Mouse (Mus musculus) heart, embryonic 13.5 days (tissue): ENCODE measurements at regions not wholly inside any gene's neighbourhood (a gene's known extent, or its start where the extent isn't known, plus 50 kb on each side); places are given as distances from the start of the nearest gene placed in this dataset.

Source experiments
- ATAC-seq: fragments of 200-750 bp; cut with Nextera tagmentation; 2 replicates; pipeline ENCODE4 v1.8.0; 2017; ENCODE audit warnings: moderate TSS enrichment; ENCODE audit not compliant: insufficient number of reproducible peaks, low FRiP score, low TSS enrichment; ENCODE audit errors: extremely low read depth
- H3K27ac ChIP-seq: fragments of 300-500 bp; sonication (generic); replicated peaks from 2 replicates; pipeline ENCODE4 v1.5.1; 2015; ENCODE audit warnings: moderate library complexity, mild to moderate bottlenecking, inconsistent platforms
- H3K27me3 ChIP-seq: fragments of 300-500 bp; sonication (generic); replicated peaks from 2 replicates; pipeline ENCODE4 v1.6.1; 2015; ENCODE audit warnings: mild to moderate bottlenecking, inconsistent platforms
- H3K36me3 ChIP-seq: fragments of 300-500 bp; sonication (generic); 2 replicates; pipeline ENCODE4 v1.6.1; 2015; ENCODE audit warnings: mild to moderate bottlenecking, inconsistent platforms
- H3K4me1 ChIP-seq: fragments of 300-500 bp; sonication (generic); 2 replicates; pipeline ENCODE4 v1.6.1; 2015; ENCODE audit warnings: inconsistent platforms
- H3K4me2 ChIP-seq: fragments of 300-500 bp; sonication (generic); 2 replicates; pipeline ENCODE4 v1.6.1; 2015; ENCODE audit warnings: inconsistent platforms, mild to moderate bottlenecking, moderate library complexity
- H3K4me3 ChIP-seq: fragments of 300-500 bp; sonication (generic); 2 replicates; pipeline ENCODE4 v1.5.1; 2015; ENCODE audit warnings: moderate library complexity, mild to moderate bottlenecking, inconsistent platforms
- H3K9ac ChIP-seq: fragments of 300-500 bp; sonication (generic); 2 replicates; pipeline ENCODE4 v1.6.1; 2015; ENCODE audit warnings: inconsistent platforms, mild to moderate bottlenecking, moderate library complexity
- H3K9me3 ChIP-seq: fragments of 300-500 bp; sonication (generic); 2 replicates; pipeline ENCODE4 v1.6.1; 2016; ENCODE audit warnings: inconsistent platforms
- WGBS: fragments of 180-500 bp; shearing (Covaris S2); methylation state at CpG from one replicate; pipeline ENCODE4 v1.1.7; 2015; ENCODE audit warnings: mixed read lengths; 5-methylcytosine and 5-hydroxymethylcytosine counted together

DNA sequence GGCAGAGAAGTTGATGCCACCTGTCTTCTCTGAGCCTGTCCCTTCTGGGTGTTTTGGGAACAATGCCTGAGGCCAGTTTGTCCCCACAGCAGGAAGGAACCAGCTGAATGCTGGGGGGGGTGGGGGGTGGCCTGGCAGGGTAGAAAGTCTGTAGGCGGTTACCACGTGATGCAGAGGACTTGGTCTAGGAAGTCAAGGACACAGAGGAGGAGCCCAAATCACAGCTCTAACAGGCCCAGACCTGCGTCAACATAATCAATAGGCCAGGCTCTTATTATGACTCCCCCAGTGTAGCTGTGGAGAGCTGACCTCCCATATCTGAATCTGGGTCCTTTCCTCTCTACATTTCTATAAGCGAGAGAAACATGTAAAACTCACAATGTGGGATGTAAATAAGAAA, 333.9 kb upstream of the Smim15 start:
- H3K27ac ChIP-seq, result no peak overlapping the region
- WGBS, result 79% methylated on average over 4 of the region's 4 CpGs
- H3K4me1 ChIP-seq, result no peaks in the 10 kb centered on the region
- no peaks in the 10 kb centered on the region; the same call in 1 of the 2 replicates for H3K27me3 ChIP-seq
- H3K9ac ChIP-seq, result no peak overlapping the region
- no peaks in the 10 kb centered on the region for H3K9me3 ChIP-seq
- H3K4me2 ChIP-seq, result no peak overlapping the region
- H3K36me3 ChIP-seq, result no peaks in the 10 kb centered on the region
- ATAC-seq, result no peak
- H3K4me3 ChIP-seq, result no peak overlapping the region

DNA sequence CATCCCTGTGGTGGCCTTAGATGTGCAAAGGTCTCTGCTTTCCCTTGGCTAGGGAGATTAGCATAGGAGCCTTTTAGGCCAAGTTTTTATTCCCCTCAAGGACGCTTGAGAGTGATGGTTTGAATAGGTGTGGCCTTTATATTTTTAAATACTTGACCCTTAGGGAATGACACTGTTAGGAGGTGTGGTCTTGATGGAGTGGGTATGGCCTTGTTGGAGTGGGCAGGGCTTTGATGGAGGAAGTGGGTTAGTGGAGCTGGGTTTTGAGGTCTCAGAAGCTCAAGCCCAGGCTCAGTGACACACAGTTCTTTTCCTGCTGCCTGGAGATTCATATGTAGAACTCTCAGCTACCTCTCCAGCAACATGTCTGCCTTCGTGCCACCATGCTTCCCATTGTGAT, 334.4 kb upstream of the Smim15 start:
- no peak for ATAC-seq
- H3K4me3 ChIP-seq, result no peak overlapping the region
- H3K27me3 ChIP-seq, result no peaks in the 10 kb centered on the region; the same call in 1 of the 2 replicates
- WGBS, result 57% methylated on average over 2 of the region's 2 CpGs
- H3K9me3 ChIP-seq, result no peaks in the 10 kb centered on the region
- H3K27ac ChIP-seq, result no peak overlapping the region
- no peaks in the 10 kb centered on the region for H3K36me3 ChIP-seq
- H3K4me1 ChIP-seq, result no peaks in the 10 kb centered on the region
- H3K9ac ChIP-seq, result no peak overlapping the region
- H3K4me2 ChIP-seq, result no peak overlapping the region

DNA sequence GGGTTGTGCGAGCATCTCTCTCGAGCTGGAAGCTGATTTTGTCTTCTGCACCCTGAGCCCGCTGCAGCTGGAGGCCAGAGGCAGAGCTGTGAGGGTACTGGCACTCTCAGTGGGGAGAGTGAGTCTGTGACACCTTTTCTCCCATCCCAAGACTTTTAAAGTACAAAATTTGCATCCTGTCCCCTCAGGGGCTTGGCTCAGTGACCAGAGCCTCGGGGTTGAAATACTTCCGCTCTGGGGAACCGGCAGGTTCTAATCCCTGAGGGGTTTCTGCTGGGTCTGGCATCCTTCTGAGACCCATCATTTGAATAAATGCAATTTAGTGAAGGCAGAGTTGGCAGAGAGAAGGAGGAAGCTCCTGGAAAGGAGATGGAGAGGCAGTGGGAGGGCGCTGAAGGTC, 340.5 kb upstream of the Smim15 start:
- ATAC-seq, result no peak
- WGBS, result 40% methylated on average over 7 of the region's 7 CpGs

DNA sequence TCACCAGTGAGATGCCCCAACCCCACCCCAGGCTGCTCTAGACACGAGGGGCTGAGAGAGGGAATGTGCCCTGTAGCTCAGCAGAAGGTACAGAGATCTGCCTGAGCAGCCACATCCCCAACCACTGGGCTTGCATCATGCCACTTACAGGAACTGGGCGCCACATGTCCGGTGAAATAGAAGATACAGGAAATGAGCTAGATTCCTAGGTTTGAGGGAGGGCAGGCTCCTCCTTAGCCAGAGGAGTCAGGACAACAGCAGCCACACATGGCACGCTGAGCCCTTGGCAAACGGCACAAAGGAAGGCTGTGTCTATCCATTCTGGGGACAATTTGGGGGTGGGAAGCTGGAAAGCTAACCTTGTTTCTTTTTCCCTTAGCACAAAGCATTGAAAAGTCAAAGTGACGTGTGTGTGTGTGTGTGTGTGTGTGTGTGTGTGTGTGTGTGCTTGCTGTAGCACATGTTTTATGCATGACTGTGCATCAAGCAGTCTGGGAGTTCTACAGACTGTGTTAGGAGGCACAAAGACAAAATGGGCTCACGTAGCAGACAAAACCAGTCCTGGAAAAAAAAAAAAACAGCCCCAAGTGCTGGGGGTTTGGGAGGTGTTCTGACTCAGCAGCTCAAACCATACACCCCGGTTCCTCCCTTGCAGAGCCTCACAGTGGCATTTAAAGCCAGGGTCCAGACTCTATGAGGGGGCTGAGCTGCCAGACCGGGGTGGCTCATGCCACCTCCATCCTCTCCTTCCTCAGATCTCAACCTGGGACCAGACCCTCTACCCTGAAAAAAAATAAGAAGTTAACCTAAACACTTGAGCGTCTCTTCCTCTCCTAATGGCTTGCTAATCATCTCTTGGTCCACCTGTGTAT, 343.7 kb upstream of the Smim15 start:
- Histone ChIP-seq H3K4me2 (no peak overlapping the region), H3K27me3 (no peaks in the 10 kb centered on the region), H3K4me1 (peaks cover 6% of the 10 kb centered on the region; the same call in 1 of the 2 replicates), H3K4me3 (no peak overlapping the region), H3K36me3 (no peaks in the 10 kb centered on the region), H3K9ac (no peak overlapping the region), H3K27ac (no peak overlapping the region), H3K9me3 (no peaks in the 10 kb centered on the region)
- WGBS, result 59% methylated on average over 10 of the region's 10 CpGs
- ATAC-seq, result no peak

More for the DNA sequence above, 340.5 kb upstream of the Smim15 start:
- H3K27me3 ChIP-seq, result no peaks in the 10 kb centered on the region
- no peak overlapping the region for H3K27ac ChIP-seq
- no peak overlapping the region for H3K4me3 ChIP-seq
- H3K4me2 ChIP-seq, result no peak overlapping the region
- H3K9ac ChIP-seq, result no peak overlapping the region
- H3K36me3 ChIP-seq, result no peaks in the 10 kb centered on the region
- H3K4me1 ChIP-seq, result peaks cover 6% of the 10 kb centered on the region; the same call in 1 of the 2 replicates
- no peaks in the 10 kb centered on the region for H3K9me3 ChIP-seq

DNA sequence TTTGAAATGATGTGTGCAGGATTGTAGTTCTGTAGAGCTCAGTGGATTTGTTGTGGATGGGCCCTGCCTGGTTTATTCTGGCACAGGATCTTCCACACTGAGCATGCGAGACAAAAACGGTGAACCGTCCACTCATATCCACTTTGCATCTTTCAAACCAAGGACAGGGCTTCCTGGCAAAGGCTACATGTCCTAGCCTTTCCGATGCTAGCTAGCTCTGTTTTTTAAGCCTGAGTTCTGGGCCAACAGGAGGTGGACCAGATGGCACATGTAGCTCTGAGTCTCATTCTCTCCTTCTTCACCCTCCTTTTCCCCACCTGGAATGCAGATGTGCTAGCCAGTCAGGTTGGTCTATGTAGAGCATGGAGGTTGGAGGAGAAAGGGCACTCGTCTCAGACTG, 345.0 kb upstream of the Smim15 start:
- no peak overlapping the region for H3K4me2 ChIP-seq
- no peaks in the 10 kb centered on the region for H3K9me3 ChIP-seq
- no peaks in the 10 kb centered on the region for H3K27me3 ChIP-seq
- H3K27ac ChIP-seq, result no peak overlapping the region
- no peaks in the 10 kb centered on the region for H3K36me3 ChIP-seq
- H3K4me1 ChIP-seq, result peaks cover 6% of the 10 kb centered on the region; the same call in 1 of the 2 replicates
- no peak overlapping the region for H3K9ac ChIP-seq
- no peak overlapping the region for H3K4me3 ChIP-seq
- WGBS, result 71% methylated on average over 5 of the region's 5 CpGs
- no peak for ATAC-seq

DNA sequence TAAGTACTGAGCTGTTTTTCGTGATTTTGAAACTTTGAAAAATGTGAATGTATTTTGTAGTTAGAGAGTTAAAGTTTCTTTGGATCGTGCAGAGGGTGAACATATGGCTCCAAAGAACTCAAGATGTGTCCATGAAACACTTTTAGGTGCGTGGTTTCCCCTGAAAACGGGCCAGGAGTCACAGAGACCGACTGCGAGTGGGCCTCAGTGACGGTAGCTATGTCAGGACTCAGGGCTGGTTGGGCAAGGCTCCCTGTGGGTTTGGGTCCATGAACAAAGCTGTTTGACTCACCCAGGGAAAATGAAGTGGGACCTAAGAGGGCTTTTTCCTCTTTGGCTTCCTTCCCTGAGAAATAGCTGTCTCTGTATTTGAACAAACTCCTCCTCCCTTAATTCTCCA, 345.9 kb upstream of the Smim15 start:
- Histone ChIP-seq H3K27ac (no peak overlapping the region), H3K9me3 (no peaks in the 10 kb centered on the region), H3K4me1 (peaks cover 6% of the 10 kb centered on the region; the same call in 1 of the 2 replicates), H3K36me3 (no peaks in the 10 kb centered on the region), H3K4me3 (no peak overlapping the region), H3K4me2 (no peak overlapping the region), H3K9ac (no peak overlapping the region), H3K27me3 (no peaks in the 10 kb centered on the region)
- 84% methylated on average over 7 of the region's 7 CpGs for WGBS
- no peak for ATAC-seq

DNA sequence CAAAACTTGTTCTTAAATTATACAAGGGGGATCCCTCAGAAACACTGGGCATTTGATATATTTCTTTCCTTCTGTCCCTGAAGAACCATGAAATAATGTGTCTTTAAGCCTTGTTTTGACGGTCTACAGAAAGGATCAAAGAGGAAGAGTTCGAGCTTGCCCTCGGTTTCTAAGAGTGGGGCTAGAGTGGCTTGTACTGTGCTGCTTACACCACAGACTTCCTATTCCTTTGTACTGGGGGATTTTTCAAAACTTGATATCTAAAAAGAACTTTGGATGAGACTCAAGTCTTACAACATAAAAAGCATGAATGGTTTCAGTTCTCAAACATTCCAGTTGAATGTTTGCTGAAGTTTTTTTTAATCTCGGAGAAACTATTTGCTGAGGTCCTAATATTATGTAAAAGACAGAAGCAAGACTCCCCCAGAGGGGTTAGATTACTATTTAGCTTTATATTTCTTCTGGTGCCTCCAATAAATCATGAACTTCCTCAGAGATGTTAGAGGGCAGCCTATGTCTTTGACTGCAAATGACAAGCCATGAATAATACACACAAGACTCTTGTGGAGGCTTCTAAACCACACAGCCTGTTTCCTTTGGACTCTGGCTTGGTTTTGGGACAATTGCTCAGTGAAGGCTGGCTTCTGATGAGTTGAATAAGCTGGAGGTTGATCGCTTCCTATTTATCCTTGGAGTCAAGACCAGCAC, 352.0 kb upstream of the Smim15 start:
- Histone ChIP-seq H3K4me1 (peaks cover 9% of the 10 kb centered on the region), H3K9me3 (no peaks in the 10 kb centered on the region), H3K4me2 (no peak overlapping the region), H3K27me3 (0 out of 2 replicates have a peak, but pooled peaks cover 2% of the 10 kb centered on the region), H3K27ac (no peak overlapping the region), H3K4me3 (no peak overlapping the region), H3K36me3 (no peaks in the 10 kb centered on the region), H3K9ac (no peak overlapping the region)
- 74% methylated on average over 5 of the region's 5 CpGs for WGBS
- no peak for ATAC-seq

DNA sequence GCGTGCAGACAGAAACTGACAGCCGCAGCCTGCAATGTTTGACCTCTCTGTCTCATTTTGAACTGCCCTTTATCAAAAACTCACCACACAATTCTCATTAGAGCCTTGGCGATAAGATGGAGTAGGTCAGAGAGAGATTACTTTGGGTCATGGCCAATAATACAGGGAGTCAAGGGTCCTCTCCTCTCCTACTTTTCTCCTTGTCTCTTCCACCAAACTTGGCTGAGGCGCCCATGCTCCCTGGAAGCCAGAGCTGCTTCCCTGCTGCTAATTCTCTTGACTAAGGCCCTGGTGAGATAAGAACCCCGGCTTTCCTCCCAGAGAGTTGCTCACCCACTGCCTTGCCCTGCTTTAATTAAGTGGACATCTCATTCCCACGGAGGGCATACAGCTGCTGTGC, 355.3 kb upstream of the Smim15 start:
- Histone ChIP-seq H3K27ac (no peak overlapping the region), H3K9ac (no peak overlapping the region), H3K9me3 (no peaks in the 10 kb centered on the region), H3K4me3 (no peak overlapping the region), H3K36me3 (no peaks in the 10 kb centered on the region), H3K4me2 (no peak overlapping the region), H3K27me3 (0 out of 2 replicates have a peak, but pooled peaks cover 5% of the 10 kb centered on the region), H3K4me1 (peaks cover 9% of the 10 kb centered on the region)
- 28% methylated on average over 6 of the region's 6 CpGs for WGBS
- ATAC-seq, result no peak

DNA sequence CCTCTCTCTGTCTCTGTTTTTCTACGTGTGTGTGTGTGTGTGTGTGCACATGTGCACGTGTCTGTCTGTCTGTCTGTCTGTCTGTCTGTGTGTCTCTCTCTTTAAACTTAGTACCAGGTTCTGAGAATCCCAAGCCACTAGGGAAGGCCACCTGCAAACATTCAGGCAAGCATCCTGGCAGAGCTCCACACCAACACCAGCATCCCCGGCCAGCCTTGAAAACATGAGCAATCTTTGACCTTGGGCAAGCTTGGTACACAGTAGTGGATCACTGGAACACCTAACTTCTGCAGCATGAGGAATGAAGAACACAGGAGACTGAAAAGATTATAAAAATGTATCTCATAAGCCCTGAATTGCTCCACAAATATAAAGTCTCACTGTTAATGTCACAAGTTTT, 359.0 kb upstream of the Smim15 start:
- no peak for ATAC-seq
- H3K36me3 ChIP-seq, result no peaks in the 10 kb centered on the region
- H3K4me2 ChIP-seq, result no peak overlapping the region
- peaks cover 9% of the 10 kb centered on the region for H3K4me1 ChIP-seq
- H3K9me3 ChIP-seq, result no peaks in the 10 kb centered on the region
- H3K4me3 ChIP-seq, result no peak overlapping the region
- WGBS, result 71% methylated on average over 3 of the region's 3 CpGs
- peaks cover 11% of the 10 kb centered on the region; the same call in 1 of the 2 replicates for H3K27me3 ChIP-seq
- H3K27ac ChIP-seq, result no peak overlapping the region
- H3K9ac ChIP-seq, result no peak overlapping the region

DNA sequence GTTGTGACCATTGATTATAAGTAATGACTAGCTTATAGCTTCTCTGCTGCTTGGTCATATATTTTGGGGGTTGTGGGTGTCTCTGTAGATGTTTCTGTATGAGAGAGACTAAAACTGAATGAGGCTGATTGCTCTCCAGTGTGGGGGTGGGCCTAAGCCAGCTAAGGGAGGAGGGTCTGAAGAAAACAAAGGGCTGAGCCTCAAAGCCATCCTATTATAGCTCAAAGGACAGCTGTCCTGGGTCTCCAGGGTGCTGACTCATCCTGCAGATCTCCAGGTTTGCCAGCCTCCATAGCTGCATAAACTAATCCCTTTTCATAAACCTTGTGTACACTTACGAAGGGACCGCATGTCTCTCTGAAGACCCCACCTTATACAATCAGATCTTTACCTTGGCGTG, 360.3 kb upstream of the Smim15 start:
- no peak overlapping the region for H3K27ac ChIP-seq
- no peak overlapping the region for H3K9ac ChIP-seq
- no peak for ATAC-seq
- H3K4me3 ChIP-seq, result no peak overlapping the region
- no peaks in the 10 kb centered on the region for H3K4me1 ChIP-seq
- H3K27me3 ChIP-seq, result peaks cover 11% of the 10 kb centered on the region; the same call in 1 of the 2 replicates
- WGBS, result 79% methylated on average over 3 of the region's 3 CpGs
- H3K36me3 ChIP-seq, result no peaks in the 10 kb centered on the region
- no peak overlapping the region for H3K4me2 ChIP-seq
- no peaks in the 10 kb centered on the region for H3K9me3 ChIP-seq

DNA sequence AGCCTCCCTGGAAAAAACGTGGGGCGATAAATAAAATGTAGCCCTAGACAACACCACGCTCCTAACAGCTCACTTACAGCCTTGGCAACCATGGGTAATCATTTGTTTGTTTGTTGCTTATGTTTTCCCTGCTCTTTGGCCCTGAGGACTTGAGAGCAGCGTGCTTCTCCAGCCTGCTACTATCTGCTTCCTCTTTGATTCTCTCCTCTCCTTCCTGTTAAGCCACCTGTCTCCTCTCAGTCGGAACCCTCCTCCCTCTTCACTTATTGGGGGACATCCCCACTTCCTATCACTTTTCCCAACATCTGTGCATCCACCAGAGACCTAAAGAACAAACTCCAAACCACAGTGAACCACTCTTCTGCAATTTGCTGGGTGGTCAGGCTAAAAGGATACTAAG, 362.5 kb upstream of the Smim15 start:
- WGBS, result 72% methylated on average over 5 of the region's 5 CpGs
- H3K9me3 ChIP-seq, result no peaks in the 10 kb centered on the region
- H3K27me3 ChIP-seq, result peaks cover 9% of the 10 kb centered on the region; the same call in 1 of the 2 replicates

More for the DNA sequence above, 362.5 kb upstream of the Smim15 start:
- H3K9ac ChIP-seq, result no peak overlapping the region
- H3K36me3 ChIP-seq, result no peaks in the 10 kb centered on the region
- H3K27ac ChIP-seq, result no peak overlapping the region
- H3K4me1 ChIP-seq, result peaks cover 5% of the 10 kb centered on the region
- no peak overlapping the region for H3K4me3 ChIP-seq
- ATAC-seq, result no peak
- no peak overlapping the region for H3K4me2 ChIP-seq
